Mouse (Mus musculus) c-Kit-negative CD71-positive TER-119-positive erythroid progenitor cells, embryonic 14.5 days (primary cell): ENCODE measurements around the gene Ampd3.
A peak's percentile ranks its signal among the peaks of the same experiment; 100 is the strongest.

Experiments used
- DNase-seq: peaks from one replicate; pipeline ENCODE4 v3.0.0-alpha.2; 2013; ENCODE audit warnings: low read depth, low spot score

The Ampd3 gene

DNA sequence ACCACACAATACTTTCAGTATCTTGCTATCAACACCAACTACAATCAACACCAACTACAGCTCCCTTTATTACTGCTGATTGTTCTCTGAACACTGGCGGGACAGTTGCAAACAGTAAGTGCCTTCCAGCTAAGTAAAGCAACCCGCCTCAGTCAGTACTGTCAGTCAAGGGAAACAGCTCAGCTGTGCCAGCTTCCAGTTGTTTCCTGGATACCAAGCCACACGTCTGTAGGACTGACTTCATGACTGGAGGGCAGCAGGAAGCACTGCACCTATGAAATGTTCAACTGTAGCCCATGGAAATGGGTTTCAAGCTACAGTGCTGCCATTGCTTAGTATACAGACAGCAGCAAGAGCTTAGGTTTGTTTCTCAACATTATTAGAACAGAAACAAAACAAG lies 66.5 kb downstream of the Ampd3 start:
- DNase-seq: no peak

DNA sequence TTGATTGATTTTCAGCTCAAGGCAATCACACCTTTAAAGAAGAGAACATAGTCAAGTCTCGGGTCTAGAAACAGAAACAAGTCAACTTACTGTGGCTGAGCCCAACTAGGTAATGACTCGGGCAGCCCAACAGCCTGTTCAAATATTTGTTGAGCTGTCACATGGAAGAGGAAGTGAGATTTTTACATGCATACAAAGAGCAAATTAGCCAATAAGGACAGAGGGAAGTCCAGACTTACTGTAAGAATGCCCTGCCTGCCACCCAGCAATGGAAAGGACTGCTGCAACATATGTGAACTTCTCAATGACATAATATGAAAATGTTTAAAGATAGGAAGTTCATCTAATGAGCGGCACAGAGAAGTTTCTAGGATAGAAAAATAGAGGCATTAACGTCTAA lies 72.3 kb downstream of the Ampd3 start:
- DNase-seq: no peak

DNA sequence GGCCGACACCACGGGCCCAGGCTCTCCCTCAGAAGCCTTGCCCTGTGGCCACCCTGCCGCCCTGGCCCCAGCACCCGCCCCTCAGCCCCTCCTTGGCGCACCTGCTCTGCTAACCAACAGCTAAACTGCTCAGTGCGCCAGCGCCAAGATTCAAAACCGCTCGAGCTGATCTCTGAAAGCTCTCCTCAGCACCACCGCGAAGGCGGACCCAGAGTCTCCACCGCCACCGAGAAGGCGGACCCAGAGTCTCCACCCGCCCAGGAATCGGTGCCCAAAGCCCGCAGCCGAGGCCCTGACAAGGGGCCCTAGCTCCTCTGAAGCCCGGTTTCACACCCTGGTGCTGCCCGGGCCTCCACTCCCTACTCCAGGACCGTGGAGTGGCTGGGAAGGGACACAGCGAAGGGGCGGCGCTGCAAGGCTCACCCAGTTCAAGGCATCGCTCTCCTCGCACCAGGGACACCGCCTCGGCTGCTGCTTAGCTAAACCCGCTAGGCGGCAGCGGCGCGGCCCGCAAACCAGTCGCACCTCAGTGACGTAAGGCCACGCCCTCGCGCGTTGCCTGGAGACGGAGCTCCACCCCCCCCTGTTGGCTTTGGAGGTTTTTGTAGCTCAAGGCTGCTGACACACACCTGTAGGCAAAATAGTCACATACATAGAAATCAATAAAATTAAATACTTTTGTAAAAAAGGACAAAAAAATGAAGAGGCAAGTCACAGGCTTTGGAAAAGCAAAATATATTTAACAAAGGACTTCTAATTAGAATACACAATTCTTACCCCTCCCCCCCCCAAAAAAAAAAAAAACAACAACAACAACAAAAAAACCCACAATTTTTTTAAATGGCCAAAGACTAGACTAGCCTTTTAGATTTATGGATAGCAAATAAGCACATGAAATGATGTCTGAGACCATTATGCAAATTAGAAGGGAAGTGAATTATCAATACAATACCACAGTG lies 76.2 kb downstream of the Ampd3 start, which contains the start of gene Rnf141:
TSS of gene Rnf141 (minus strand) at position 542 of the 959 bp plus-strand sequence.
- peak; percentile 93 for DNase-seq

DNA sequence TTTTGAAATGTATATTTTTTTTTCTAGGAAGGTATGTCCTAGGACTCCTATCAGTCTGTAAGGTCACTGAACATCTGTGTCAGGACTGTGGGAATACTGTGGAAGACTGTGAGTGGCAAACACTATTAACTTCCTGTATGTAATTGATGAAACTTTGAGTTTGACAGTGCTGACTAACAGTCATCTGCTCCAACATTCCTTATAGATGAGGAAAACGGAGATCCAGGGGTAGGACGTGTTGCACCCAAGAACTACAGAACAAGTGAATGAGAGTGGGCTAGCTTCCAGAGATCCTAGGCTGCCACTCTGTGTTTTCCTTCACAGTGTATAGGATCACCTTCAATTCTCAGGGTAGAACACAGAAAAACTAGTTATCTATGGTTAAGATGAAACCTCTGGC lies 79.3 kb downstream of the Ampd3 start:
- DNase-seq: no peak

DNA sequence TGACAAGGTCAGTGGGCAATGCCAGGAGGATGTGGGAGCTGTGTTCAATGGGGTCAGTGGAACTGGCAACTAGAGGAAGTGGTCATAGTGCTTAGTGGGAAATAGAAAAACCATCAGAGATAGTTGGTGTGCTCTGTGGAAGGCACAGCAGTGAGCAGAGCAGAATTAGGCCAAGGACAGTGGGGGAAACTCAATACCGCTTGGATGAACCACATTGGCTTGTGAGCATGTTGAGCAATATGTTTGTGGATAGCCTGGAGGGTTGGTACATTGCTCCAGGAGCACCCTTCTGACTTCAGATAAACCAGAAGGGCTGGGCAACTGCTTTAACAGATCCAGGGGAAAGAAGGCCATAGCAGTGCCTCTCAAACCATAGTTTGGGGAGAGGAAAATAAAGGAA lies 80.4 kb downstream of the Ampd3 start:
- DNase-seq: no peak

DNA sequence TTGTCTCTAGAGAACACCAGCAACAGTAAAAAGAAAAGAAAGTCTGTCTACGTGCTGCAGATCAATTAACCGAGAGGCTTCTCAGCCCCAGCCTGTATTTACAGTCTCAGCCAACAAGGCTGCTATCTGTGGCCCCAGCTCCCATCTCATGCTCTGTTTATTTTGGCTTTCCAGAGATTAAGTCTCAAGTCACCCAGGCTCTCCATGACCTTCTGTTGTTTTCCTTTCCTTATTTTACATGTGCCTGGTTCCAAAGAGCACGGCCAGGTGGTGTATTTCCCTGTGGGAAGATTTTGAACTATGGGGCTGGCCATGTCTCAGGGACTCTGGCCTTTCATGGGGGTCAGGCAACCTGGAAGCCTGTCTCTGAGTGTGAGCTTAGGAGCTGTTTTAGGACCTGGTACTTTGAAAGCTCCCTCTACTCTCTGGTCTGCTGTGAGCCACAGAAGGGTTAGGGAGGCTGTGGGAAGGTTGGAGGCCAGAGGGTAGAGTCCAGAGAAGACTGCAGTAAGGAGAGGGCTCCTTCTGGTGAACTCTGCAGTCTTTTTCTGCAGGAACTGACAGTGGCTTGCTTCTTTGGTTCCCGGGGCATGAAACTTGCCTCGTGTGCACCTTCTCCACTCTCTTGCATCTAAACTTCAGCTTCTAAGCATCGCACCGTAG lies 83.7 kb downstream of the Ampd3 start:
- DNase-seq: no peak

DNA sequence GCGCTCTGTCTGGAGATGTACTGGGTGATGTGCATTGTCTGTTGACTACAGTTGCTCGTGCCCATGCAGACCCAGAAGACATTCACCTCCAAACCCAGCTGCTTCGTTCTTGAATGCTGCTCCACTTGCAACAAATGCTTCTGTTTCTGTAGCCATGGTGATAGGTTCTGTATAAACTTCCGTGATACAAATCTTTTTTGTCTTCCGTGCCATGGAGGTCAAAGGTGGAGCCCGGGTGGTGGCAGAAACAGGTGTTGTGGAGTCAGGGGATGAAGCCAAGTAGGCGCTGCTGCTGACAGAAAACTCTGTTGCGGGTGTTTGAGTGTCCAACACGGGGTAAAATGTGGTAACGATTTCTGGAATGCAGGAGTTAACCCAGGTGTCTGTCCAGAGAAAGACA lies 85.6 kb downstream of the Ampd3 start:
- DNase-seq: no peak

DNA sequence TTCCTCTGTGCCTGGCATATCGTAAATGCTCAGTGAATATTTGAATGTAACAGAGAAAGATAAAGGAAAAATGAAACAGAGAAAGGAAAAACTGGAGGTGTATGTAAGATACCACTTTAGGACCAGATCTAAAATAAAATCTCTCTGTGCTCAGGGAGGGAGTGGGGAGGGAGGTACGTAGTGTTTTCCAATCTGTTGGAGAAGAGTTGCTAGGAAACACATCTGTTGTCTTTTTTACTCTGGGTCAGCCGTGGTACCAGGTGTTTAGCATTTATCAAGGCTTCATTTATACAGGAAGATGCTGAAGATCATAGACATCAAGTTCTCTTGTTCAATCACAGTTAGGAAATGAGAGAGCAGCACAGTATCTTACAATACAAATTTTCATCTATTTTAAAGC lies 86.5 kb downstream of the Ampd3 start:
- DNase-seq: no peak

DNA sequence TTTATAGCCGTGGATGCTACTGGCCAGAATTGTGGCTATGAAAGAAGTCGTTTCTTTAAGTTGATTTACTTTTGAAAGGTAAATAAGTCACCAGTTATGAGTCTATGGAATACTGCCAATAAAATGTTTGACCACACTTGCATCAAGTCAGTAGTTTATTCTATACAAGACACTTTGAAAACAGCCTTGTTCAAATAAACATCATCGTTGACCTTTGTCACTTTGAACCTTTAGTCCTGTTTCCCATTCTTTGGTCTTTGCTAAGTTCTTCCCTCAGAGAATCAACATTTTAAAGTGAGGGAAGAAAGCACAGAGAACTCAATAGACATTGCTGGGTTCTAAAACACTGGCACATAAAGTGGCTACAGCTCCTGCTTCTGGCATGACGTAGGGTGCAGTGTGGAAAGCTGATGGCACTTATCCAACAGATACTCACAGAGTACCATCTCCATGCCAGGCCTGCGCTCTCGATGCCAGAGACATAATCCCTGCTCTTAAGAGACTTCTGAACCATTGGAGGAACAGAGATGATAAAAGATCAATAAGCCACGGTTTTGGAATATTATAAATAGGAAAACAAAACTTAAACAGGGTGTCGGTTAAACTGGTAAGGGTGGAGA lies 87.0 kb downstream of the Ampd3 start:
- no peak for DNase-seq

DNA sequence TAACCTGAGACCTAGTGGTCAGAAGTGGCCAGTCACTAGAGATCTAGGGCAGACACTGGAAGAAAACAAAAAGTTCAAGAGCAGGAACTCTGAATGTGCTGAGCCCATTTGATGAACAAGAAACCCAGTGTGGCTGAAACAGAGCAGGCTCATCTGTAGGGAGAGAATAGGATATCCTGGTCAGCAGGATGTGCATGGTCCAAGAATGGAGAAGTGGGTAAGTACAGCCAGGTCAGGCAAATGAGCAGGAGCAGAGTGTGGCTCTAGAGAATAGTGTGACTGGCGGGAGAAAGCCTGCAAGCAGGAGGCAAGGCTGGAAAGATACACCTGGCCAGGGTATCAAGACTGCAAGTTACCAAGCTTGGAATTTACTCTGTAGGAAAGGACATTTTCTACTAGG lies 87.6 kb downstream of the Ampd3 start:
- no peak for DNase-seq

DNA sequence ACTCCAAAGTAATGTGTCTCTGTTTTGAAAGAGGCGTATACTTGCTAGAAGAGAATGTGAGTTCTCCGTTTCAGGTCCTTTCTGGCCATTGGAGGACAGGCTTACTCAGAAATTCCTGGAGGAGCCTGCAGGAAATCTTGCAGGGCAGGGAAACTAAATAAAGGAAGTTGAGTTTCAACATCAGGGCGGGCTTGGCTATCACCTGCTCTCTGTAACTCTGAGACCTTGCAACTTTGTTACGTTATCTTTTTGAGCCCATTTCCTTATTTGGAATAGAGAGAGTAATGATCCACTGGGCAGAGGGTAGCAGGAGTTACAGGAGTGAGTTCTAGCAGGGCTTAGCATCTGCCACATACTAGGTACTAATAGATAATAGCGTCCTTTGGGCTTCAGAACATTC lies 92.1 kb downstream of the Ampd3 start:
- no peak for DNase-seq
